Mouse (Mus musculus) spleen, adult 2 months (tissue): Measurements from ENCODE around the gene Smarca4. TPM values are rescaled to one million over a fixed set of nuclear protein-coding genes. Genes with fewer than 3 reads are reported as not detected.
A peak's percentile ranks its signal among the peaks of the same experiment; 100 is the strongest.

ENCODE experiments used
- DNase-seq, 2 experiments: peaks; one replicate each; pipeline versions ENCODE4 v3.0.0 to v3.0.0-alpha.2; 2012 to 2021; ENCODE audit warnings: low spot score in 2 of 2, low read depth in 1 of 2
- H3K27ac ChIP-seq: fragments of 200-500 bp; 2 replicates; pipeline ENCODE4 v1.5.1; 2012; ENCODE audit warnings: low read length, inconsistent platforms; ENCODE audit not compliant: insufficient read depth
- H3K27me3 ChIP-seq: fragments of 200-500 bp; 2 replicates; pipeline ENCODE4 v1.6.1; 2012; ENCODE audit warnings: mild to moderate bottlenecking, moderate library complexity, low read length, inconsistent platforms; ENCODE audit not compliant: control insufficient read depth, insufficient read depth
- H3K36me3 ChIP-seq: fragments of 200-500 bp; 2 replicates; pipeline ENCODE4 v1.6.1; 2012; ENCODE audit warnings: mild to moderate bottlenecking, low read length, inconsistent platforms; ENCODE audit not compliant: control insufficient read depth, insufficient read depth
- H3K4me1 ChIP-seq: fragments of 200-500 bp; 2 replicates; pipeline ENCODE4 v1.6.1; 2011; ENCODE audit warnings: inconsistent platforms; ENCODE audit not compliant: control insufficient read depth, insufficient read depth, insufficient read length
- H3K4me3 ChIP-seq: fragments of 200-500 bp; 2 replicates; pipeline ENCODE4 v1.5.1; 2011; ENCODE audit warnings: mild to moderate bottlenecking, inconsistent platforms; ENCODE audit not compliant: insufficient read depth, insufficient read length; ENCODE audit errors: extremely low read depth
- CTCF ChIP-seq: fragments of 200-500 bp; IDR thresholded peaks from 2 replicates; pipeline ENCODE4 v1.5.1; 2011; ENCODE audit warnings: mild to moderate bottlenecking, inconsistent platforms; ENCODE audit not compliant: insufficient read depth, insufficient read length, insufficient replicate concordance; ENCODE audit errors: extremely low read depth
- POLR2A ChIP-seq: fragments of 200-500 bp; IDR thresholded peaks from 2 replicates; pipeline ENCODE4 v1.6.1; 2011; ENCODE audit warnings: low read depth, low read length, inconsistent platforms
- WGBS: fragments of 180-500 bp; shearing (Covaris S2); methylation state at CpG from one replicate; pipeline ENCODE4 v1.1.7; 2018; 5-methylcytosine and 5-hydroxymethylcytosine counted together
- polyA plus RNA-seq: library from polyadenylated mRNA; depleted of rRNA; stranded (reverse); fragments of >200 nt; gene quantifications from 2 replicates; pipeline ENCODE4 v1.2.3, GENCODE M21; 2012

The Smarca4 gene
- polyA plus RNA-seq, 1 experiment = 30.2 TPM

DNA sequence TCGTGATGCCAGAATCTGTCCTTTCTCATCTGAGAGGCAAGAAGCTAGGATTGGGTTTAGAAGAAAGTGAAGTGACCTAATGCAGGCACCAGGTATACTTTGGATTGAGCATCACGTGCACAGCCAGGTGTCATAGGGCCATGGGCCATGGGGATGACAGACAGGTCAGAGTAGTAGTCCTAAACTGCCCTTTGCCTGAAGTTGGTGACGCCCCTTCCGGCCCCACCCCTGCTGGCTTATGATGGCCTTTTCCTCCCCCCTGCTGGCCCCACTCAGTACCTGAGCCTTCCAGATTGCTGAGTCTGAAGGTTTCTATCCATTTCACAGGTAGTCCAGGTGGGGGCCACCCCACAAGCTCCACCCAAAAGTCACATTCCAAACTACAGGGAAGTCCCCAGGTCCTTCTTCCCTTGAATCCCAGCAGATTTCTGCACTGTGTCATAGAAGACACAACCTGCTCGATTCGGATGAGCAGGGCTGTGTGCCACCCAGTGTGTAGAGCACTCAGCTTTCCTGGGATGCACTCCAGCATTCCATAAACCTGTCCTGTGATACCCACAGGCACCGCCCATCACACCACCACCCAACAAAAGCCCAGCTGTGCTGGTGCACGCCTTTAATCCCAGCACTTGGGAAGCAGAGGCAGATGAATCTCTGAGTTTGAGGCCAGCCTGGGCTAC lies 90.8 kb downstream of the Smarca4 start:
- Histone ChIP-seq H3K27ac (no peak overlapping the region), H3K4me3 (no peak overlapping the region), H3K27me3 (no peaks in the 10 kb centered on the region), H3K36me3 (peaks cover 18% of the 10 kb centered on the region), H3K4me1 (no peaks in the 10 kb centered on the region)
- TF ChIP-seq CTCF (no peak), POLR2A (no peak)
- WGBS = 93% methylated on average over 8 of the region's 8 CpGs
- DNase-seq = no peak

- Histone ChIP-seq H3K27me3 (no peaks in the 10 kb centered on the region), H3K27ac (no peak overlapping the region), H3K4me1 (no peaks in the 10 kb centered on the region), H3K4me3 (no peak overlapping the region), H3K36me3 (peaks cover 4% of the 10 kb centered on the region)
- TF ChIP-seq POLR2A = no peak
- no peak for TF ChIP-seq CTCF
- DNase-seq = no peak
- WGBS = 93% methylated on average over 3 of the region's 3 CpGs
These were observed 93.4 kb downstream of the Smarca4 start for GRCm38 (mm10) chr9:21709340-21709739.

DNA sequence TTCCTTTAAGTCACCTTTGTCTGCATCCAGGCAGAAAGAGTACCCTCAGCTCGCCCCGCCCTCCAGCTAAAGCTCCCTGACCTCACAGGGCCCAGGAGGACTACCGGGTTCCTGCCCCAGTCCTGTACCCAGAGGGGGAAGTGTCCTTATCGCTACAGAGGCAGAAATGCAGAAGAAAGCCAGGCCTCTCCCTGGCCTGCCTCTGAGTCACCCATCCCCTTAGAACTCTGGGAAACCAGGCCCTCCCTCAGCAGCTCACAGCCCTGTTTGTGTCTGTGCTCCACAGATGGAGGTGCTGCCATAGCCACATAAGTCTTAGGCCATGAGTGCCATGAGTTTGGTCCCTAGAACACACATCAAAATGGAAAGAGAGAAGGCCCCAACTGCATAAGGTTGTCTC lies 99.3 kb downstream of the Smarca4 start:
- WGBS = 35% methylated on average over 4 of the region's 4 CpGs
- no peaks in the 10 kb centered on the region for H3K4me1 ChIP-seq
- DNase-seq = no peak
- no peaks in the 10 kb centered on the region for H3K27me3 ChIP-seq
- no peak overlapping the region for H3K4me3 ChIP-seq
- TF ChIP-seq POLR2A (no peak), CTCF (no peak)
- 0 out of 2 replicates have a peak overlapping the region, but pooled peaks have one; percentile 28 for H3K27ac ChIP-seq
- no peaks in the 10 kb centered on the region for H3K36me3 ChIP-seq

DNA sequence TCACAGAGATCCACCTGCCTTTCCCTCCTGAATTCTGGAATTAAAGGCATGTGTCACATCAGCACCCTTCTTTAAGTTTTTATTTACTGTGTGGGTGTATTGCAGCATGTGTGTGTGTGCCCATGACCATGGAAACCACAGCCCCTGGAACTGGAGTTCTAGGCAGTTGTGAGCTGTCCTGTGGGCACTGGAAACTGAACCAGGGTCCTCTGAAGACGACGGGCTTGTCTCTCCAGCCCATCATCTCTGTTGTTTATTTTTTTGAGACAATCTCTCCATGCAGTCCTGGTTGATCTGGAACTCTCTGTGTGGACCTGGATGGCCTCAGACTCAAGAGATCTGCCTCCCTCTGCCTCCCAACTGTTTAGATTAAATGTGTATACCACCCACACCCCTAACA lies 101.0 kb downstream of the Smarca4 start:
- TF ChIP-seq CTCF (no peak), POLR2A (no peak)
- no peaks in the 10 kb centered on the region for H3K27me3 ChIP-seq
- no peak overlapping the region for H3K27ac ChIP-seq
- H3K4me1 ChIP-seq = no peaks in the 10 kb centered on the region
- 88% methylated on average over 2 of the region's 2 CpGs for WGBS
- no peak for DNase-seq
- H3K36me3 ChIP-seq = no peaks in the 10 kb centered on the region
- no peak overlapping the region for H3K4me3 ChIP-seq

DNA sequence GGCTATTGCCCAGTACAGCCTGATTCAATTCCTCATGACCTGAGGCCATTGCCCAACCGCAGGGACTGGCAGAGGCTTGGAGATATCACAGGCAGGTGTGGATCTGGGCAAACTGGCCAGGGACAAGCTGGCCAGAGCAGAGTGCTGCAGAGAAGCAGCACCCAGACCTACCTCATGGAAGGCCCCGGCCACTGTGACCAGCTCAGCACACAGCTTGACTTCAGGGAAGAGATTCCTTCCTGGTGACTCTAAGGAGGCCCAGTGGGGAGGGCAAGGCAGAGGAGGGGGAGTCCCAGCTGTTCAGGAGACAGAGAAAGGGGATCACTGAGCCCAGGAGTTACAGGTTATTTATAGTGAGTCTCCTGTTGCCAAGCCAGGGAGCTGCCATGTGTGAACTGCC lies 105.1 kb downstream of the Smarca4 start:
- no peak overlapping the region for H3K4me3 ChIP-seq
- H3K27ac ChIP-seq = no peak overlapping the region
- no peak for TF ChIP-seq POLR2A
- TF ChIP-seq CTCF = no peak
- H3K36me3 ChIP-seq = no peaks in the 10 kb centered on the region
- DNase-seq = no peak
- WGBS = 88% methylated on average over 2 of the region's 2 CpGs
- H3K4me1 ChIP-seq = no peaks in the 10 kb centered on the region; the same call in 1 of the 2 replicates
- no peaks in the 10 kb centered on the region for H3K27me3 ChIP-seq

DNA sequence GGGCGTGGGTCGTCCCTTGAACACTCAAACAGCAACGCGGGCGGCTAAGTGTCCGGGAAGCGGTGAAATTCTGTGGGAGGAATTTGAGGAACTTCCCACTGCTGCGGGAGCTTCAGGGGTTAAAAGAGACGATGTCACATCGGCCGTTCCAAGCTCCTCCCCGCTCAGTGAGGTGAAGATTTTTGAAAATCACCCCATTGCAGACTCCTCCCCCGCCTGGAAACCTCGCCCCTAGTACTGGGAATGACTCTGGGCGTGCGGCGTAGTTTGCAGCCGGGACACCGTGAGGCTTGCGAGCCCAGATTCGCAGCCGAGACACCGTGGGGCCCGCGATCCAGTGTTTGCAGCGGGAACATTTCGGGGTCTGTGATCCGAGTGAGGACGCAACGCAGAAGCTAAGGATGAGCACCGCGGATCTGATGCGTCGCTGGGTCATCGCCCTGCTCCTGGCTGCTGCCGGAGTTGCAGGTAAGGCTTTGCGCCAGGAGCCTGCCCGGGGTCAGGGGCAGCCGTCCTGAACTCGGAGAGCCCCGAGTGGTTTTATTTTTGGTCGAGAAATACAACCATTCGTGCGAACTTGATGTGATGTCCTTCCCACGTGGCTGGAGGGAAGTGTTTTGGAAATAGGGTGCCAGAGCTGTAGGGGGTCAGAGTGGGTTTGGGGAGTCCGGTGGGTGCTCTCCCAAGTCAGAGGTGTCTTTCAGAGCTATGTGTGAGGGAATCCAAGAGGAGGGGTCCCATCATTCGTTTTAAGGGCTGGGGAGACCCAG lies 107.6 kb downstream of the Smarca4 start, which contains the start of gene Ldlr:
Ldlr (plus strand) TSS at position 107 of the 770 bp plus-strand sequence.
- TF ChIP-seq CTCF = no peak
- TF ChIP-seq POLR2A = peak; percentile 10; the same call in 1 of the 2 replicates
- Histone ChIP-seq H3K4me3 (peak within 1 kb of the TSS; percentile 85), H3K27me3 (no peaks in the 10 kb centered on the region), H3K36me3 (no peaks in the 10 kb centered on the region), H3K4me1 (no peaks in the 10 kb centered on the region; the same call in 1 of the 2 replicates), H3K27ac (peak within 1 kb of the TSS; percentile 68)
- DNase-seq = peak; percentile 27 to 51
- WGBS = under 1% methylated on average over 47 of the region's 47 CpGs
